Mouse (Mus musculus) regulatory T cell (primary cell): Measurements from ENCODE around the gene Haao.

Experiments
- in situ Hi-C: fragments of 300-600 bp; cut with MboI, MseI; formaldehyde crosslinking; loops from one replicate; pipeline ENCODE4 v1.15.1; 2025; ENCODE audit warnings: high pct_unique_total_duplicates

The Haao gene

GRCm38 (mm10) chr17:83847815-83848214 is at the start of gene Haao:
Gene Haao (minus strand): TSS chr17:83847963.
- in situ Hi-C loops: no loop called here

GRCm38 (mm10) chr17:83897361-83897799 is 49.6 kb upstream of the Haao start:
- in situ Hi-C loops: no loop called here

GRCm38 (mm10) chr17:83896723-83897122 is 49.0 kb upstream of the Haao start:
- in situ Hi-C loops: no loop called here

GRCm38 (mm10) chr17:83895321-83895770 is 47.6 kb upstream of the Haao start:
- in situ Hi-C loops: no loop called here

GRCm38 (mm10) chr17:83893134-83893533 is 45.4 kb upstream of the Haao start:
- in situ Hi-C loops: no loop called here

GRCm38 (mm10) chr17:83891864-83892263 is 44.1 kb upstream of the Haao start:
- in situ Hi-C loops: no loop called here

GRCm38 (mm10) chr17:83890373-83890696 is 42.6 kb upstream of the Haao start:
- in situ Hi-C loops: no loop called here

GRCm38 (mm10) chr17:83889691-83890372 is 42.1 kb upstream of the Haao start:
- in situ Hi-C loops: no loop called here

- in situ Hi-C loops: no loop called here
These were observed 41.5 kb upstream of the Haao start for GRCm38 (mm10) chr17:83889329-83889690.

- in situ Hi-C loops: no loop called here
These were observed 39.5 kb upstream of the Haao start for GRCm38 (mm10) chr17:83887241-83887640.

GRCm38 (mm10) chr17:83886395-83886794 is 38.6 kb upstream of the Haao start:
- in situ Hi-C loops: no loop called here

- in situ Hi-C loops: no loop called here
These were observed 38.0 kb upstream of the Haao start for GRCm38 (mm10) chr17:83885750-83886149.

- in situ Hi-C loops: no loop called here
These were observed 37.3 kb upstream of the Haao start for GRCm38 (mm10) chr17:83885021-83885582.

- in situ Hi-C loops: no loop called here
These were observed 35.0 kb upstream of the Haao start for GRCm38 (mm10) chr17:83882788-83883187.

GRCm38 (mm10) chr17:83881071-83881470 is 33.3 kb upstream of the Haao start:
- in situ Hi-C loops: no loop called here

- in situ Hi-C loops: no loop called here
These were observed 32.5 kb upstream of the Haao start for GRCm38 (mm10) chr17:83880174-83880710.

GRCm38 (mm10) chr17:83879631-83880030 is 31.9 kb upstream of the Haao start:
- in situ Hi-C loops: no loop called here

- in situ Hi-C loops: loop anchor here (5.0 kb wide), 1 partner anchor 53 kb away; no protein-coding TSS in a partner anchor
These were observed 26.8 kb upstream of the Haao start for GRCm38 (mm10) chr17:83874610-83875009.

GRCm38 (mm10) chr17:83873363-83874141 is 25.8 kb upstream of the Haao start:
- in situ Hi-C loops: loop anchor here (5.0 kb wide), 1 partner anchor 54 kb away; no protein-coding TSS in a partner anchor

- in situ Hi-C loops: loop anchor here (5.0 kb wide), 1 partner anchor 54 kb away; no protein-coding TSS in a partner anchor
These were observed 25.1 kb upstream of the Haao start for GRCm38 (mm10) chr17:83872806-83873348.

GRCm38 (mm10) chr17:83871354-83871753 is 23.6 kb upstream of the Haao start:
- in situ Hi-C loops: loop anchor here (5.0 kb wide), 1 partner anchor 56 kb away; no protein-coding TSS in a partner anchor

GRCm38 (mm10) chr17:83870385-83870784 is 22.6 kb upstream of the Haao start:
- in situ Hi-C loops: loop anchor here (5.0 kb wide), 1 partner anchor 57 kb away; no protein-coding TSS in a partner anchor
